Mouse (Mus musculus) small intestine, adult 2 months (tissue): ENCODE results near the gene Dnase1l2.

Experiments used
- CTCF ChIP-seq: fragments of 200-500 bp; IDR thresholded peaks from 2 replicates; pipeline ENCODE4 v1.5.1; 2012; ENCODE audit warnings: low read depth, mild to moderate bottlenecking, control low read depth, inconsistent platforms, low read length, moderate library complexity, mixed read lengths; ENCODE audit not compliant: insufficient replicate concordance, insufficient read length; ENCODE audit errors: extremely low read depth
- POLR2A ChIP-seq: fragments of 200-500 bp; IDR thresholded peaks from 2 replicates; pipeline ENCODE4 v1.6.1; 2012; ENCODE audit warnings: low read depth, mild to moderate bottlenecking, control low read depth, inconsistent platforms, low read length, moderate library complexity

GRCm38 (mm10) chr17:24454756-24455522 lies 12.0 kb upstream of the Dnase1l2 start:
- TF ChIP-seq POLR2A (peak; percentile 77), CTCF (no peak)
